Mouse (Mus musculus) liver, embryonic 14.5 days (tissue): Measurements from ENCODE around the gene Riok1.

Experiments
- CTCF ChIP-seq: IDR thresholded peaks from 2 replicates; pipeline ENCODE4 v1.5.1; 2016; ENCODE audit warnings: antibody characterized with exemption, low read depth, control low read depth
- EP300 ChIP-seq: IDR thresholded peaks from 2 replicates; pipeline ENCODE4 v1.6.1; 2016; ENCODE audit warnings: antibody characterized with exemption, low read depth

DNA sequence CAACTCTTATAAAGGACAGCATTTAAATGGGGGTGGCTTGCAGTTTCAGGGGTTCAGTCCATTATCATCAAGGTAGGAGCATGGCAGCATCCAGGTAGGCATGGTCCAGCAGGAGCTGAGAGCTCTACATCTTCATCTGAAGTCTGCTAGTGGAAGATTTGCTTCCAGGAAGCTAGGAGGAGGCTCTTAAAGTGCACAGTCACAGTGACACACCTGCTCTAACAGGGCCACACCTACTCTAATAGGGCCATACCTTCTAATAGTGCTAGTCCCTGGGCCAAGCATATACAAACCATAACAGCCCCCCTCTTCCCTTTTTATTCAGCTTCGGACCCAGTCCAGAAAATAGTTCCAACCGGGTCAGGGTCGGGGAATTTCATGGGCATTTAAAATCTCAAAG is 37.1 kb upstream of the Riok1 start:
- no peak for TF ChIP-seq CTCF
- peak; percentile 52 for TF ChIP-seq EP300
